Mouse (Mus musculus) megakaryocyte progenitor cell, adult 5-6 weeks (primary cell): ENCODE measurements at regions not wholly inside any gene's neighbourhood (a gene's known extent, or its start where the extent isn't known, plus 50 kb on each side); places are given as distances from the start of the nearest gene placed in this dataset.

Experiments used
- ATAC-seq: replicated peaks from 2 replicates; pipeline ENCODE4 v1.8.0; 2016; ENCODE audit warnings: mild to moderate bottlenecking, moderate TSS enrichment, inconsistent platforms; ENCODE audit not compliant: poor library complexity

- ATAC-seq = no peak
Measured at GRCm38 (mm10) chr8:76309200-76309599, 590.0 kb upstream of the Nr3c2 start.

- ATAC-seq = no peak
Measured at GRCm38 (mm10) chr8:76328540-76328939, 570.7 kb upstream of the Nr3c2 start.

GRCm38 (mm10) chr8:76343072-76343471 is 556.2 kb upstream of the Nr3c2 start:
- no peak for ATAC-seq

GRCm38 (mm10) chr8:76346150-76346549 is 553.1 kb upstream of the Nr3c2 start:
- ATAC-seq = no peak

GRCm38 (mm10) chr8:76346832-76347231 is 552.4 kb upstream of the Nr3c2 start:
- no peak for ATAC-seq

GRCm38 (mm10) chr8:76374314-76374713 is 524.9 kb upstream of the Nr3c2 start:
- ATAC-seq = no peak

- ATAC-seq = no peak
Measured at GRCm38 (mm10) chr8:76377711-76378110, 521.5 kb upstream of the Nr3c2 start.

GRCm38 (mm10) chr8:76381643-76382042 is 517.6 kb upstream of the Nr3c2 start:
- ATAC-seq = no peak

- ATAC-seq = no peak
Measured at GRCm38 (mm10) chr8:76383583-76384281, 515.5 kb upstream of the Nr3c2 start.

GRCm38 (mm10) chr8:76384282-76384637 is 515.0 kb upstream of the Nr3c2 start:
- ATAC-seq = no peak

- ATAC-seq = no peak
Measured at GRCm38 (mm10) chr8:76392004-76392403, 507.2 kb upstream of the Nr3c2 start.

GRCm38 (mm10) chr8:76422459-76422858 is 476.8 kb upstream of the Nr3c2 start:
- no peak for ATAC-seq

- no peak for ATAC-seq
Measured at GRCm38 (mm10) chr8:76422861-76423532, 476.2 kb upstream of the Nr3c2 start.

GRCm38 (mm10) chr8:76429818-76430217 is 469.4 kb upstream of the Nr3c2 start:
- ATAC-seq = no peak

GRCm38 (mm10) chr8:76432813-76433212 is 466.4 kb upstream of the Nr3c2 start:
- ATAC-seq = no peak

- ATAC-seq = no peak
Measured at GRCm38 (mm10) chr8:76437951-76438350, 461.3 kb upstream of the Nr3c2 start.

GRCm38 (mm10) chr8:76474464-76475208 is 424.6 kb upstream of the Nr3c2 start:
- ATAC-seq = no peak

GRCm38 (mm10) chr8:76478966-76479365 is 420.3 kb upstream of the Nr3c2 start:
- ATAC-seq = no peak

- ATAC-seq = no peak
Measured at GRCm38 (mm10) chr8:76503621-76504020, 395.6 kb upstream of the Nr3c2 start.

- no peak for ATAC-seq
Measured at GRCm38 (mm10) chr8:76507247-76507646, 392.0 kb upstream of the Nr3c2 start.

- ATAC-seq = no peak
Measured at GRCm38 (mm10) chr8:76509201-76509600, 390.0 kb upstream of the Nr3c2 start.

GRCm38 (mm10) chr8:76514132-76514531 is 385.1 kb upstream of the Nr3c2 start:
- ATAC-seq = no peak
